Mouse (Mus musculus) stomach, postnatal 0 days (tissue): Measurements from ENCODE around the gene Acot3. TPM values are rescaled to one million over a fixed set of nuclear protein-coding genes. Genes with fewer than 3 reads are reported as not detected.

Experiments
- ATAC-seq: fragments of 200-750 bp; cut with Nextera tagmentation; 2 replicates; pipeline ENCODE4 v1.8.0; 2017; ENCODE audit not compliant: low FRiP score, low TSS enrichment
- DNase-seq: peaks from one replicate; pipeline ENCODE4 v3.0.0-alpha.2; 2016; ENCODE audit warnings: low spot score
- H3K27ac ChIP-seq: fragments of 300-500 bp; sonication (generic); replicated peaks from 2 replicates; pipeline ENCODE4 v1.5.1; 2014; ENCODE audit warnings: mild to moderate bottlenecking, control low read depth
- H3K27me3 ChIP-seq: fragments of 300-500 bp; sonication (generic); 2 replicates; pipeline ENCODE4 v1.6.1; 2014; ENCODE audit warnings: low read length; ENCODE audit not compliant: control insufficient read depth, insufficient read depth
- H3K36me3 ChIP-seq: fragments of 300-500 bp; sonication (generic); 2 replicates; pipeline ENCODE4 v1.6.1; 2014; ENCODE audit warnings: low read length, mixed read lengths; ENCODE audit not compliant: control insufficient read depth, insufficient read depth
- H3K4me1 ChIP-seq: fragments of 300-500 bp; sonication (generic); replicated peaks from 2 replicates; pipeline ENCODE4 v1.6.1; 2014; ENCODE audit warnings: antibody characterized with exemption; ENCODE audit not compliant: control insufficient read depth, insufficient read depth
- H3K4me2 ChIP-seq: fragments of 300-500 bp; sonication (generic); replicated peaks from 2 replicates; pipeline ENCODE4 v1.6.1; 2014; ENCODE audit warnings: low read depth, mild to moderate bottlenecking, control low read depth, moderate library complexity
- H3K4me3 ChIP-seq: fragments of 300-500 bp; sonication (generic); 2 replicates; pipeline ENCODE4 v1.5.1; 2014; ENCODE audit warnings: low read depth, low read length, control low read depth
- H3K9ac ChIP-seq: fragments of 300-500 bp; sonication (generic); 2 replicates; pipeline ENCODE4 v1.6.1; 2014; ENCODE audit warnings: mild to moderate bottlenecking, low read length, control low read depth, mixed read lengths
- H3K9me3 ChIP-seq: fragments of 300-500 bp; sonication (generic); 2 replicates; pipeline ENCODE4 v1.6.1; 2016; ENCODE audit warnings: low read length; ENCODE audit not compliant: control insufficient read depth
- CTCF ChIP-seq: IDR thresholded peaks from 2 replicates; pipeline ENCODE4 v1.5.1; 2016; ENCODE audit warnings: antibody characterized with exemption, low read depth, mild to moderate bottlenecking, moderate library complexity
- EP300 ChIP-seq: optimal IDR thresholded peaks from 2 replicates; pipeline ENCODE3; 2016; ENCODE audit warnings: antibody characterized with exemption
- WGBS: fragments of 180-500 bp; shearing (Covaris S2); extraction: QIAGEN DNeasy Blood & Tissue Kit; methylation state at CpG from one replicate; pipeline ENCODE4 v1.1.7; 2014; 5-methylcytosine and 5-hydroxymethylcytosine counted together
- polyA plus RNA-seq: library from polyadenylated mRNA; unstranded; fragments of >200 nt; fragmentation: Nextera tagmentation; extraction: Ambion mirVana; gene quantifications from 2 replicates; pipeline ENCODE4 v1.2.1, GENCODE M21; 2015

Gene Acot3
- polyA plus RNA-seq, 1 experiment from 2014 or later, result 0.30 TPM

DNA sequence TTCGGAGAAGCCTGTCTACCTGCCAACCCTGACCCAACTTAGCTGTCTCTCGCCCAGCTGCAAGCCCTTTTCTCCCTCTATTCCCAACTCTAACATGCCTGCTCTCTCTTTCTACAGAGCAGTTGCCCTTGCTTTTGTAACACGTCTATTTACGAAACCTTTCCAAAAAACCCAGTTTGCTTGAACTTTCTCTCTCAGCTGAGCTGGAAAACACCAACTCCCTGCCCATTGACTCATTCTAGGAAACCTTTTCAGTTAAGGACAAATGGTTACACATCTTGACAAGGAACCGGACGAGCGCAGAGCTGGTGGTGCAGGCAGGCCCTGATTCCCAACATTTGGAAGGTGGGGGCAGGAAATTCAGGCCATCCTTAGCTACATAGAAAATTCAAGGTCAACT is 665 bp downstream of the Acot3 start:
- 75% methylated on average over 7 of the region's 7 CpGs for WGBS
- no peaks in the 10 kb centered on the region for H3K9me3 ChIP-seq
- H3K4me2 ChIP-seq, result no peak overlapping the region
- no peaks in the 10 kb centered on the region for H3K4me1 ChIP-seq
- no peak overlapping the region for H3K4me3 ChIP-seq
- H3K27me3 ChIP-seq, result no peaks in the 10 kb centered on the region
- ATAC-seq, result no peak
- TF ChIP-seq EP300 (no peak), CTCF (no peak)
- H3K9ac ChIP-seq, result no peak overlapping the region
- H3K36me3 ChIP-seq, result no peaks in the 10 kb centered on the region
- DNase-seq, result no peak
- no peak overlapping the region for H3K27ac ChIP-seq

DNA sequence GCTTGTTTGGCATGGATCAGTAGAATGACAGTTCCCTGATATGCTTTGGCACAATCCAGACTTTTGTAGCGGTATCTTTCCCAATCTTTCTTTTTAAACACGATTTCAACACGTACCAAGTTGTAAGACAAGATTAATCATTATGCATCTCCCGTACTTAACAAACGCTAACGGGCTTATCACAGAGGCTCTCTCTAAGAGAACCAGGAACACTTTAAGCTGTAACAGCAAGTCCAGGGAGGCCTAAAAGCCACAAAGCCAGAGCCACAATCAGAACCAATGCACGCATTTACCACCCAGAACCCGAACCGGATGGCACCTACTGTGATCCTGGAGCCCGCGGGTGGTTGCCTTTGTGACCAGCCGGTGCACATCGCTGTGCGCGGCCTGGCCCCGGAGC is 1.2 kb downstream of the Acot3 start:
- H3K9me3 ChIP-seq, result no peaks in the 10 kb centered on the region
- H3K27ac ChIP-seq, result no peak overlapping the region
- peak overlapping the region; percentile 62 for H3K4me2 ChIP-seq
- H3K27me3 ChIP-seq, result no peaks in the 10 kb centered on the region
- ATAC-seq (no peak), DNase-seq (no peak)
- no peaks in the 10 kb centered on the region for H3K4me1 ChIP-seq
- 11% methylated on average over 16 of the region's 16 CpGs for WGBS
- H3K9ac ChIP-seq, result no peak overlapping the region
- H3K4me3 ChIP-seq, result peak overlapping the region; percentile 33
- TF ChIP-seq EP300 (no peak), CTCF (no peak)
- no peaks in the 10 kb centered on the region for H3K36me3 ChIP-seq

DNA sequence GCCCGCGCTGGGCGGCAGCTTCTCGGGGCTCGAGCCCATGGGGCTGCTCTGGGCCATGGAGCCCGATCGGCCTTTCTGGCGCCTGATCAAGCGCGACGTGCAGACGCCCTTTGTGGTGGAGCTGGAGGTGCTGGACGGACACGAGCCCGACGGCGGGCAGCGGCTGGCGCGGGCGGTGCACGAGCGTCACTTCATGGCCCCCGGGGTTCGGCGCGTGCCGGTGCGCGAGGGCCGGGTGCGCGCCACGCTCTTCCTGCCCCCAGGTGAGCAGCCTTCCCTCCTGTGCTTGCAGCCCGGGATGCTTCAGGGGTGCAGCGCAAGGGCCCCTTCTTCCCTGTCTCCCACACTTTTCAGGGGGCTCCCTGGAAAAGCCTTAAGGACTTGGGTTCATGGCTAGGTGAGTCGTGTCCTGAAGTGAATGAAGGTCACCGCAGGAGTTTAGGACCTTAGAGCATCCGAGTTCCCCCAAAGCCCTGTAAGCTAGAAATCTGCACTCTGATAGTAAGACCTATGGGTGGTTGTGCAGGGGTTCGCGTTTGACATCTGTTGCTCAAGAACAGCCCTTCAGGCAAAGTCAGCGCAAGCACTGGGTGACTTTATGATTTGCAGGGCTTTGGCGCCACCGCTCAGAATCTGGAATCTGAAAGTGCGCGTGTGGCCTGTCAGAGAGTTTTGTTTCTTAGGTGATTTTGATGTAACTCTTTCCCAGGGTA is 1.9 kb downstream of the Acot3 start:
- no peak overlapping the region for H3K9ac ChIP-seq

GRCm38 (mm10) chr12:84060946-84061345 is 9.0 kb downstream of the Acot3 start:
- no peaks in the 10 kb centered on the region for H3K27me3 ChIP-seq
- H3K4me2 ChIP-seq, result no peak overlapping the region
- H3K4me3 ChIP-seq, result no peak overlapping the region
- TF ChIP-seq EP300 (no peak), CTCF (peak; percentile 70)
- 35% methylated on average over 2 of the region's 2 CpGs for WGBS
- no peaks in the 10 kb centered on the region for H3K9me3 ChIP-seq
- DNase-seq, result no peak
- H3K4me1 ChIP-seq, result no peaks in the 10 kb centered on the region
- ATAC-seq, result peak; percentile 38; the same call in 1 of the 2 replicates
- no peak overlapping the region for H3K9ac ChIP-seq
- H3K27ac ChIP-seq, result no peak overlapping the region
- H3K36me3 ChIP-seq, result no peaks in the 10 kb centered on the region

More for the DNA sequence above, 1.9 kb downstream of the Acot3 start:
- no peak for ATAC-seq
- Histone ChIP-seq H3K27me3 (no peaks in the 10 kb centered on the region), H3K36me3 (no peaks in the 10 kb centered on the region), H3K27ac (no peak overlapping the region), H3K4me3 (peak overlapping the region; percentile 33), H3K4me1 (no peaks in the 10 kb centered on the region), H3K4me2 (peak overlapping the region; percentile 62), H3K9me3 (no peaks in the 10 kb centered on the region)
- peak; percentile 38 for DNase-seq
- TF ChIP-seq CTCF, result peak; percentile 35
- no peak for TF ChIP-seq EP300
- 4% methylated on average over 41 of the region's 46 CpGs for WGBS

- DNase-seq (no peak), ATAC-seq (no peak)
- WGBS, result 89% methylated on average over 20 of the region's 20 CpGs
- Histone ChIP-seq H3K9me3 (no peaks in the 10 kb centered on the region), H3K9ac (no peak overlapping the region), H3K4me1 (no peaks in the 10 kb centered on the region), H3K4me3 (no peak overlapping the region), H3K4me2 (no peak overlapping the region), H3K27me3 (no peaks in the 10 kb centered on the region), H3K27ac (no peak overlapping the region), H3K36me3 (no peaks in the 10 kb centered on the region)
- TF ChIP-seq EP300, result no peak
- no peak for TF ChIP-seq CTCF
These were observed 10.4 kb downstream of the Acot3 start for GRCm38 (mm10) chr12:84062336-84062735.

- DNase-seq (peak; percentile 24), ATAC-seq (no peak)
- no peak overlapping the region for H3K4me3 ChIP-seq
- 70% methylated on average over 5 of the region's 5 CpGs for WGBS
- H3K4me1 ChIP-seq, result no peaks in the 10 kb centered on the region
- no peak overlapping the region for H3K9ac ChIP-seq
- no peaks in the 10 kb centered on the region for H3K36me3 ChIP-seq
- H3K9me3 ChIP-seq, result no peaks in the 10 kb centered on the region
- peak; percentile 60 for TF ChIP-seq CTCF
- TF ChIP-seq EP300, result no peak
- no peaks in the 10 kb centered on the region for H3K27me3 ChIP-seq
- H3K27ac ChIP-seq, result no peak overlapping the region
- H3K4me2 ChIP-seq, result no peak overlapping the region
These were observed 11.3 kb downstream of the Acot3 start for GRCm38 (mm10) chr12:84063228-84063627.
